Mouse (Mus musculus): ENCODE data around the gene Abcd1. TPM values are rescaled to one million over a fixed set of nuclear protein-coding genes. Genes with fewer than 3 reads are reported as not detected.

The Abcd1 gene
- total RNA-seq, 2 experiments from 2014 or later: 11.3 to 12.3 TPM

GRCm38 (mm10) chrX:73748977-73749376, 32.6 kb downstream of the Abcd1 start:
- no peak; the same call in 1 of the 2 replicates for TF ChIP-seq CTCF (IDR thresholded peaks at IDR 0.05)

GRCm38 (mm10) chrX:73756334-73757140, 40.1 kb downstream of the Abcd1 start, which contains the start of gene Plxnb3:
Plxnb3 (plus strand) TSS chrX:73757090.
- no peak for DNase-seq (ENCODE audit: extremely low spot score in 1 of 2, low spot score in 2 of 2)
- H3K27ac ChIP-seq: peak within 1 kb of the TSS; percentile 36; the same call in 1 of the 2 replicates
- intact Hi-C loops (cut with DNase I): no loop called here

More at GRCm38 (mm10) chrX:73748977-73749376, 32.6 kb downstream of the Abcd1 start:
- H3K27ac ChIP-seq: no peak overlapping the region
- DNase-seq (ENCODE audit: extremely low spot score in 1 of 2, low spot score in 2 of 2): no peak
- intact Hi-C loops (cut with DNase I): no loop called here
- no peak overlapping the region for H3K4me3 ChIP-seq

GRCm38 (mm10) chrX:73758611-73759290, 42.4 kb downstream of the Abcd1 start:
- intact Hi-C loops (cut with DNase I): no loop called here
- H3K27ac ChIP-seq: no peak overlapping the region
- DNase-seq (ENCODE audit: extremely low spot score in 1 of 2, low spot score in 2 of 2): no peak
- no peak for TF ChIP-seq CTCF (IDR thresholded peaks at IDR 0.05)
- no peak overlapping the region for H3K4me3 ChIP-seq

More at GRCm38 (mm10) chrX:73756334-73757140, 40.1 kb downstream of the Abcd1 start, which contains the start of gene Plxnb3:
- no peak within 1 kb of the TSS for H3K4me3 ChIP-seq
- no peak for TF ChIP-seq CTCF (IDR thresholded peaks at IDR 0.05)

- Histone ChIP-seq H3K4me3 (no peak overlapping the region), H3K27ac (no peak overlapping the region)
- intact Hi-C loops (cut with DNase I): no loop called here
- no peak for DNase-seq (ENCODE audit: extremely low spot score in 1 of 2, low spot score in 2 of 2)
- no peak for TF ChIP-seq CTCF (IDR thresholded peaks at IDR 0.05)
Measured at GRCm38 (mm10) chrX:73765311-73765710, 48.9 kb downstream of the Abcd1 start.

GRCm38 (mm10) chrX:73767267-73767666, 50.9 kb downstream of the Abcd1 start:
- intact Hi-C loops (cut with DNase I): no loop called here
- no peak for DNase-seq (ENCODE audit: extremely low spot score in 1 of 2, low spot score in 2 of 2)
- Histone ChIP-seq H3K4me3 (no peak overlapping the region), H3K27ac (no peak overlapping the region)
- peak; percentile 54 for TF ChIP-seq CTCF (IDR thresholded peaks at IDR 0.05)

- peak in 1 of 2 experiments; percentile 35 for DNase-seq (ENCODE audit: extremely low spot score in 1 of 2, low spot score in 2 of 2)
- peak within 1 kb of the TSS; percentile 82 for H3K27ac ChIP-seq
- intact Hi-C loops (cut with DNase I): no loop called here
- no peak for TF ChIP-seq CTCF (IDR thresholded peaks at IDR 0.05)
- no peak within 1 kb of the TSS for H3K4me3 ChIP-seq
Measured at GRCm38 (mm10) chrX:73774168-73774760, 57.9 kb downstream of the Abcd1 start, which contains the start of gene Srpk3. Srpk3 (plus strand) TSS chrX:73774405.

- DNase-seq (ENCODE audit: extremely low spot score in 1 of 2, low spot score in 2 of 2): no peak
- Histone ChIP-seq H3K27ac (peak overlapping the region; percentile 82), H3K4me3 (no peak overlapping the region)
- no peak for TF ChIP-seq CTCF (IDR thresholded peaks at IDR 0.05)
- intact Hi-C loops (cut with DNase I): no loop called here
Measured at GRCm38 (mm10) chrX:73774802-73775483, 58.5 kb downstream of the Abcd1 start.

GRCm38 (mm10) chrX:73782227-73782626, 65.8 kb downstream of the Abcd1 start:
- intact Hi-C loops (cut with DNase I): loop anchor here (5.0 kb wide), 1 partner anchor 65 kb away; the partner anchor contains the start of genes Abcd1 and Bcap31
- DNase-seq (ENCODE audit: extremely low spot score in 1 of 2, low spot score in 2 of 2): no peak
- H3K27ac ChIP-seq: no peak overlapping the region
- TF ChIP-seq CTCF (IDR thresholded peaks at IDR 0.05): no peak
- no peak overlapping the region for H3K4me3 ChIP-seq

GRCm38 (mm10) chrX:73785666-73786065, 69.3 kb downstream of the Abcd1 start:
- TF ChIP-seq CTCF (IDR thresholded peaks at IDR 0.05): no peak
- Histone ChIP-seq H3K27ac (peak overlapping the region; percentile 91), H3K4me3 (peak overlapping the region; percentile 67)
- no peak for DNase-seq (ENCODE audit: extremely low spot score in 1 of 2, low spot score in 2 of 2)
- intact Hi-C loops (cut with DNase I): loop anchor here (5.0 kb wide), 1 partner anchor 137 kb away; the partner anchor contains the start of genes Arhgap4 and Naa10

GRCm38 (mm10) chrX:73786364-73787224, 70.2 kb downstream of the Abcd1 start, which contains the start of the genes Idh3g and Ssr4:
Idh3g (minus strand) TSS chrX:73786897.
Ssr4 (plus strand) TSS chrX:73787028.
- H3K27ac ChIP-seq: peak within 1 kb of the TSS; percentile 91
- H3K4me3 ChIP-seq: peak within 1 kb of the TSS; percentile 67
- peak; percentile 86 to 89 for DNase-seq (ENCODE audit: extremely low spot score in 1 of 2, low spot score in 2 of 2)
- intact Hi-C loops (cut with DNase I): loop anchor here (5.0 kb wide), 1 partner anchor 136 kb away; the partner anchor contains the start of genes Arhgap4 and Naa10
- peak; percentile 44 for TF ChIP-seq CTCF (IDR thresholded peaks at IDR 0.05)

Measured in left cerebral cortex, adult 2 months (tissue).